Mouse (Mus musculus) heart, postnatal 0 days (tissue): ENCODE measurements around the gene Prkar1b.
A peak's percentile ranks its signal among the peaks of the same experiment; 100 is the strongest.

Source experiments
- CTCF ChIP-seq: IDR thresholded peaks from 2 replicates; pipeline ENCODE4 v1.5.1; 2016; ENCODE audit warnings: antibody characterized with exemption, control low read depth, low read depth
- EP300 ChIP-seq: IDR thresholded peaks from 2 replicates; pipeline ENCODE4 v1.6.1; 2016; ENCODE audit warnings: antibody characterized with exemption, low read depth

GRCm38 (mm10) chr5:139075125-139075524 is 74.7 kb downstream of the Prkar1b start:
- peak; percentile 68 for TF ChIP-seq CTCF
- no peak for TF ChIP-seq EP300
